Mouse (Mus musculus) brown adipose tissue, adult 24 weeks (tissue): ENCODE measurements around the gene Atg4b. TPM values are rescaled to one million over a fixed set of nuclear protein-coding genes. Genes with fewer than 3 reads are reported as not detected.
"Not testable (repeated sequence)": the region's sequence is repeated elsewhere in the genome, so short reads cannot be mapped to it uniquely, and the experiment has no call there.

Experiments used
- H3K27ac ChIP-seq: fragments of 200-500 bp; replicated peaks from 2 replicates; pipeline ENCODE4 v1.5.1; 2012; ENCODE audit warnings: low read depth, mild to moderate bottlenecking, low read length
- H3K4me1 ChIP-seq: fragments of 200-500 bp; 2 replicates; pipeline ENCODE4 v1.6.1; 2012; ENCODE audit warnings: low read length, mixed read lengths; ENCODE audit not compliant: control insufficient read depth, insufficient read depth, insufficient read length
- H3K4me3 ChIP-seq: fragments of 200-500 bp; 2 replicates; pipeline ENCODE4 v1.5.1; 2012; ENCODE audit warnings: low read depth, mild to moderate bottlenecking, low read length, moderate library complexity; ENCODE audit not compliant: insufficient read depth
- polyA plus RNA-seq: library from polyadenylated mRNA; stranded (reverse); fragments of >200 nt; gene quantifications from 2 replicates; pipeline ENCODE4 v1.2.4, GENCODE M21; 2012; ENCODE audit not compliant: missing spikeins, insufficient read depth, insufficient read length

The Atg4b gene
- polyA plus RNA-seq, 1 experiment, result 43.4 TPM

DNA sequence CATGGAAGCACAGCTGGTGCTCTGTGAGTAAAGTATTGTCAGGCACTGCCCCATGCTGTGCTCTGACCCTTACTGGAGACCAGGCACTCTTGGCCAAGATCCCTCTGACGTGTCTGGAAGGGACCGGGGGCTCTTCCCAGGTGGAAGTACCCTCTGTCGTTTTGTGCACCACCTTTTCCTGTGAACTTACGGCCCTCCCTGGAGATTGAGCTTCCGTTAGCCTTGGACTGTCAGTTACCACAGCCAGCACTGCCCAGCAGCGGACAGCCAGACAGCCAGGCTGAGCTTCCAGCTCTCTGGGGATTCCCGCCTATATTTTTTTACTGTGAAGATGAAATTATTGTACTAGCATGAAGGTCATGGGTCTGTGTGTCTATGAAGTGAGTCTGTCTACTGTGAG, 67.4 kb downstream of the Atg4b start:
- H3K4me1 ChIP-seq, result no peaks in the 10 kb centered on the region
- H3K27ac ChIP-seq, result no peak overlapping the region
- H3K4me3 ChIP-seq, result no peak overlapping the region

DNA sequence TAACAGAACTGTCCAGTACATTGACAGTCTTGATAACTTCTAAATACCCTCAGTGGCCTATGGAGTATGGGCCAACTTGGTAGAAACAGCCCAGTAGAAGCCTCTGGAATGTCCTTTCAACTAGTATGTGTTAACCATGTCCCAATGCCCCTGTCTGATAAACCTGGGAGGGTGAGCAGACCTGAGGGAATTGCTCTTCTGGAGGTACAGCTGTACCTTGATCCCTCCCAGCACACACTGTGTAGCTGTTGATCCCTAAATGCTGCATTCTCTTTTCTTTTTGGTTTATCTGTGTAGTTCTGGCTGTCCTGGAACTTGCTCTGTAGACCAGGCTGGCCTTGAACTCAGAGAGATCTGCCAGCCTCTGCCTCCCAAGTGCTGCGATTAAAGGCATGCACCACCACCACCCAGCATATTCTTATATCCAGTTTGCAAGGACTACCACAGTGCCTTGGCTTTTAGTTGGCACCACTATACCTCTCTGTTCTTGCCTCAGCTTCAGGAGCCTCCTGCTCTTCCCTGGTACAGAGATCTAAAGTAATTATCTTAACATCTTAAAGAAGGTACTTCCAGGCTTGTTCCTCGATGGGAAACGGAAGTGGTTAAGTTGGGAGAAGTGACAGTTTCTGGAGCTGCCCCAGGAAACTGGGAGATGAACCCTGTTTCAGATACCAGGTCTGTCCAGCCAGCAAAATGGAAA, 72.6 kb downstream of the Atg4b start:
- Histone ChIP-seq H3K27ac (0 out of 2 replicates have a peak overlapping the region, but pooled peaks have one; percentile 8), H3K4me1 (peaks cover 5% of the 10 kb centered on the region; the same call in 1 of the 2 replicates), H3K4me3 (no peak overlapping the region)

- peak within 1 kb of the TSS; percentile 87 for H3K27ac ChIP-seq
- peak within 1 kb of the TSS; percentile 72 for H3K4me3 ChIP-seq
- H3K4me1 ChIP-seq, result peaks cover 5% of the 10 kb centered on the region; the same call in 1 of the 2 replicates
Measured at GRCm38 (mm10) chr1:93824609-93825008, 73.3 kb downstream of the Atg4b start, which contains the start of gene D2hgdh. TSS of gene D2hgdh (plus strand) at chr1:93824909.

DNA sequence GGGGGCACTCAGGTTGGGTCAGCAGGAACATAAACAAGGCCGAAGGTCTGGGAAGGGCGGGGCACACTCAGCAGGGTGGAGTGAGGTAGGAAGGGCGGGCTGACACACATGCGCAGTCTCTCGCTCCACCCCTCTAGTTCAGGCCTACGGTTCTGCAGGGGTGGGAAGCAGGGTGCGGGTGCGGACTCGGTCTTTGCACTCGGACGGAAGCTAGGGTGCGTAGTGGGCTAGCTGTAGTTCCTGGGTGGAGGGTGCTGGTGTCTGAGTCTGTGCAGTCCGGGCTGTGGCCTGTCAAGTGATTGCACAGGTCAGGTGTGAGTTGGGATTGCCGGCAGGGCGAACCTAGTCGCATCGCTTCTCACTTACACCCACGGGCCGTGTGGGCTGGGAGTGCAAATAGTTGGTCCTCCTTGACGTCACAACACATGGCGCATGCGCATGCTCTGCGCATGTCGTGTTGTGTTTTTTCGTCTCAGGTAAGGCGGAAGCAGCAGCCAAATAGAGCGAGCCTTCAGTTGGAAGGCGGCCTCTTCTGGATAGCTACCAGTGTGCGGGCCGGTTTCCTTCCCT, 73.9 kb downstream of the Atg4b start:
- Histone ChIP-seq H3K27ac (peak overlapping the region; percentile 87), H3K4me1 (peaks cover 5% of the 10 kb centered on the region; the same call in 1 of the 2 replicates), H3K4me3 (peak overlapping the region; percentile 72)

- peak overlapping the region; percentile 10 for H3K27ac ChIP-seq
- H3K4me1 ChIP-seq, result peaks cover 5% of the 10 kb centered on the region; the same call in 1 of the 2 replicates
- H3K4me3 ChIP-seq, result peak overlapping the region; percentile 72
Measured at GRCm38 (mm10) chr1:93825771-93826539, 74.7 kb downstream of the Atg4b start.

GRCm38 (mm10) chr1:93826540-93826835, 75.2 kb downstream of the Atg4b start:
- Histone ChIP-seq H3K27ac (no peak overlapping the region), H3K4me3 (no peak overlapping the region), H3K4me1 (peaks cover 5% of the 10 kb centered on the region; the same call in 1 of the 2 replicates)

- H3K4me3 ChIP-seq, H3K4me1 ChIP-seq, H3K27ac ChIP-seq: not testable (repeated sequence)
Measured at GRCm38 (mm10) chr1:93832754-93833360, 81.6 kb downstream of the Atg4b start.

- no peak overlapping the region for H3K4me3 ChIP-seq
- H3K4me1 ChIP-seq, result no peaks in the 10 kb centered on the region
- H3K27ac ChIP-seq, result no peak overlapping the region
Measured at GRCm38 (mm10) chr1:93834671-93835150, 83.4 kb downstream of the Atg4b start.

GRCm38 (mm10) chr1:93835211-93835610, 83.9 kb downstream of the Atg4b start:
- Histone ChIP-seq H3K4me3 (no peak overlapping the region), H3K27ac (no peak overlapping the region), H3K4me1 (no peaks in the 10 kb centered on the region)

DNA sequence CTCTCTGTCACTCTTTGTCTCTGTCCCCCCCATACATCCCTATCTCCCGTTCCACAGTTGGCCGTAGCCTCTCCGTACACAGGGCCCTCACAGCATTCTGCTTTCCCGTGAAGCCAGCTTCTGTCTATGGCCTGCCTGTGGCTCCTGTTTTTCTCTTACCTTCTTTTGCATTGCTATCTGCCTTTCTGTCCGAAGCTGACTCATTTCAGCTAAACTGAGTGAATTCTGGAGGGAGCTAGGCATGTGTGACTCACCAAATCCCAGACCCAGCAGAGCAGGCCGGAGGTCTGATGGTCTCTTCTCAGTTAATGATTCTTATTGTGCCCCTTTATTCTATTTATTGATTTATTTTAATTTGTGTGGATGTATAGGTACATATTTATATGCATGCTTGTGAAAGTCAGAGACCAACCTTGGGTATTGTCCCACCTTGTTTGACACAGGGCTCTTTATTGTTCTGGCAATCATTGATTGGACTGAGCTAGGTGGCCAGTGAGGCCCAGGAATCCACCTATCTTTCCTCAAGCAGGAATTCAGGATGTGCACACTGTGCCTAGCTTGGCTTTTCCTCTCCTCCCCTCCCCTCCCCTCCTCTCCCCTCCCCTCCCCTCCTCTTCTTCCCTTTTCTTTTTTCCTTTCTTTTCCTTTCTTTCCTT, 84.7 kb downstream of the Atg4b start:
- Histone ChIP-seq H3K27ac (no peak overlapping the region), H3K4me3 (no peak overlapping the region), H3K4me1 (no peaks in the 10 kb centered on the region)

DNA sequence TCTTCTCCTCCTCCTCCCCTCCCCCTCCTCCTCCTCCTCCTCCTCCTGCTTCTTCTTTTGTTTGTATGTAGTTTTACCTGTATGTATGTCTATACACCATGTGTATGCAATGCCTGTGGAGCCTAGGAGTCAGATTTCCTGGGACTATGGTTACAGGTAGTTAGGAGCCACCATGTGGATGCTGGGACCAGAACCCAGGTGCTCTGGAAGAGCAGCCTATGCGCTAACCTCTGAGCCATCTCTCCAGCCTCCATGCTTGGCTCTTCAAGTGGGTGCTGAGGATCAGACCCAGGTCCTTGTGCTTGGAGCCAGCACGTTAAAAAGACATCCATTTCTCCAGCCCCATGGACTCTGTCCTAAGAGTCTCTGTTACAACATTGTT, 85.2 kb downstream of the Atg4b start:
- Histone ChIP-seq H3K4me3 (no peak overlapping the region), H3K4me1 (no peaks in the 10 kb centered on the region), H3K27ac (no peak overlapping the region)

GRCm38 (mm10) chr1:93837335-93837734, 86.0 kb downstream of the Atg4b start:
- no peaks in the 10 kb centered on the region for H3K4me1 ChIP-seq
- no peak overlapping the region for H3K4me3 ChIP-seq
- no peak overlapping the region for H3K27ac ChIP-seq

DNA sequence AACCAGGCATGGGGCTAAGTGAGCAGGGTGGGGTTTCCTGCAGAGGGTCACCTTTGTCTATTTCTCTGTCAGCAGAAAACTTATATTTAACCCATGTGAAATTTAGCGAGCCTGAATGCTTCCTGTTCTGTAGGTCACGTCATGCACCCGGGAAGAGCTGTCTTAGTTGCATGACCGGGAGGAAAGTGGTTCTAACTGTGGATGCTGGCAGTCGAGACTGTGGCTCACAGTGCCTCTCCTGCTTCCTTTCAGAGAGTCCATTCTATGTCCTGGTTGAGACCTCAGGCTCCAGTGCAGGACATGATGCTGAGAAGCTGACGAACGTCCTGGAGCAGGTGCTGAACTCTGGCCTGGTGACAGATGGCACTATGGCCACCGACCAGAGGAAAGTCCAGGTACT, 87.3 kb downstream of the Atg4b start:
- not testable (repeated sequence) for H3K4me1 ChIP-seq, H3K4me3 ChIP-seq, H3K27ac ChIP-seq
